Mouse (Mus musculus): ENCODE measurements around the gene Fam129c.

- peak; percentile 93 for TF ChIP-seq POLR2A (IDR thresholded peaks at IDR 0.05; ENCODE audit: insufficient read length, low read depth)
- no peak for TF ChIP-seq REST (IDR thresholded peaks at IDR 0.05; ENCODE audit: insufficient read depth, insufficient read length)
- TF ChIP-seq MAX (IDR thresholded peaks at IDR 0.05; ENCODE audit: low read depth): no peak
- no peak for TF ChIP-seq CEBPB (IDR thresholded peaks at IDR 0.05; ENCODE audit: insufficient read depth, poor library complexity, severe bottlenecking)
- no peak for TF ChIP-seq TCF12 (IDR thresholded peaks at IDR 0.05; ENCODE audit: insufficient read depth, poor library complexity, severe bottlenecking)
- peak in 2 of 3 experiments; percentile 87 to 88 for TF ChIP-seq MYOG (IDR thresholded peaks at IDR 0.05; ENCODE audit: control insufficient read depth in 1 of 3, insufficient read depth in 1 of 3, insufficient read length in 2 of 3, low read depth in 2 of 3)
- peak; percentile 32 for TF ChIP-seq E2F4 (IDR thresholded peaks at IDR 0.05; ENCODE audit: insufficient read depth)
- no peak for TF ChIP-seq USF1 (IDR thresholded peaks at IDR 0.05; ENCODE audit: low read depth)
Observed at GRCm38 (mm10) chr8:71610822-71611651, 13.6 kb downstream of the Fam129c start, which contains the start of gene Colgalt1.
